Mouse (Mus musculus) neural tube, embryonic 15.5 days (tissue): ENCODE measurements around the gene Znhit6. TPM values are rescaled to one million over a fixed set of nuclear protein-coding genes. Genes with fewer than 3 reads are reported as not detected.
A peak's percentile ranks its signal among the peaks of the same experiment; 100 is the strongest.

Source experiments
- ATAC-seq: fragments of 200-750 bp; cut with Nextera tagmentation; 2 replicates; pipeline ENCODE4 v1.8.0; 2017; ENCODE audit warnings: mild to moderate bottlenecking, moderate TSS enrichment, moderate library complexity; ENCODE audit not compliant: low FRiP score
- H3K27ac ChIP-seq: fragments of 300-500 bp; sonication (generic); replicated peaks from 2 replicates; pipeline ENCODE4 v1.5.1; 2015; ENCODE audit warnings: mild to moderate bottlenecking, inconsistent platforms
- H3K27me3 ChIP-seq: fragments of 300-500 bp; sonication (generic); replicated peaks from 2 replicates; pipeline ENCODE4 v1.6.1; 2015; ENCODE audit warnings: inconsistent platforms
- H3K36me3 ChIP-seq: fragments of 300-500 bp; sonication (generic); 2 replicates; pipeline ENCODE4 v1.6.1; 2015; ENCODE audit warnings: inconsistent platforms
- H3K4me1 ChIP-seq: fragments of 300-500 bp; sonication (generic); 2 replicates; pipeline ENCODE4 v1.6.1; 2015; ENCODE audit warnings: inconsistent platforms
- H3K4me2 ChIP-seq: fragments of 300-500 bp; sonication (generic); 2 replicates; pipeline ENCODE4 v1.6.1; 2015; ENCODE audit warnings: inconsistent platforms, mild to moderate bottlenecking, moderate library complexity
- H3K4me3 ChIP-seq: fragments of 300-500 bp; sonication (generic); replicated peaks from 2 replicates; pipeline ENCODE4 v1.5.1; 2015; ENCODE audit warnings: mild to moderate bottlenecking, inconsistent platforms
- H3K9ac ChIP-seq: fragments of 300-500 bp; sonication (generic); replicated peaks from 2 replicates; pipeline ENCODE4 v1.6.1; 2015; ENCODE audit warnings: mild to moderate bottlenecking, inconsistent platforms
- H3K9me3 ChIP-seq: fragments of 300-500 bp; sonication (generic); replicated peaks from 2 replicates; pipeline ENCODE4 v1.6.1; 2016; ENCODE audit warnings: inconsistent platforms
- WGBS: fragments of 180-500 bp; shearing (Covaris S2); methylation state at CpG from one replicate; pipeline ENCODE4 v1.1.7; 2015; ENCODE audit warnings: mixed read lengths; 5-methylcytosine and 5-hydroxymethylcytosine counted together
- polyA plus RNA-seq: library from polyadenylated mRNA; unstranded; fragments of >200 nt; fragmentation: Nextera tagmentation; extraction: Ambion mirVana; gene quantifications from 2 replicates; pipeline ENCODE4 v1.2.1, GENCODE M21; 2015

The Znhit6 gene
- polyA plus RNA-seq, 1 experiment from 2014 or later = 36.6 TPM

GRCm38 (mm10) chr3:145647416-145647815 is 71.4 kb downstream of the Znhit6 start:
- 77% methylated on average over 18 of the region's 18 CpGs for WGBS
- H3K4me3 ChIP-seq = no peak overlapping the region

GRCm38 (mm10) chr3:145648097-145648931 is 72.3 kb downstream of the Znhit6 start:
- H3K27me3 ChIP-seq = peaks cover 22% of the 10 kb centered on the region
- peak overlapping the region; percentile 51 for H3K4me3 ChIP-seq
- H3K27ac ChIP-seq = 0 out of 2 replicates have a peak overlapping the region, but pooled peaks have one; percentile 48
- 13% methylated on average over 26 of the region's 26 CpGs for WGBS
- peak; percentile 49; the same call in 1 of the 2 replicates for ATAC-seq
- peaks cover 61% of the 10 kb centered on the region for H3K4me1 ChIP-seq
- H3K36me3 ChIP-seq = no peaks in the 10 kb centered on the region
- 0 out of 2 replicates have a peak overlapping the region, but pooled peaks have one; percentile 29 for H3K9ac ChIP-seq
- H3K9me3 ChIP-seq = no peaks in the 10 kb centered on the region
- peak overlapping the region; percentile 86 for H3K4me2 ChIP-seq

More at GRCm38 (mm10) chr3:145647416-145647815, 71.4 kb downstream of the Znhit6 start:
- no peak for ATAC-seq
- Histone ChIP-seq H3K27me3 (peaks cover 13% of the 10 kb centered on the region), H3K27ac (no peak overlapping the region), H3K9ac (no peak overlapping the region), H3K9me3 (no peaks in the 10 kb centered on the region), H3K4me2 (peak overlapping the region; percentile 86; the same call in 1 of the 2 replicates), H3K36me3 (no peaks in the 10 kb centered on the region), H3K4me1 (peaks cover 52% of the 10 kb centered on the region)

GRCm38 (mm10) chr3:145648991-145649851 is 73.2 kb downstream of the Znhit6 start:
- no peaks in the 10 kb centered on the region for H3K36me3 ChIP-seq
- peak overlapping the region; percentile 48; the same call in 1 of the 2 replicates for H3K27ac ChIP-seq
- peak overlapping the region; percentile 86 for H3K4me2 ChIP-seq
- H3K27me3 ChIP-seq = peaks cover 27% of the 10 kb centered on the region
- no peak for ATAC-seq
- WGBS = under 1% methylated on average over 49 of the region's 49 CpGs
- H3K4me1 ChIP-seq = peaks cover 66% of the 10 kb centered on the region
- H3K4me3 ChIP-seq = peak overlapping the region; percentile 51
- no peaks in the 10 kb centered on the region for H3K9me3 ChIP-seq
- H3K9ac ChIP-seq = peak overlapping the region; percentile 56

GRCm38 (mm10) chr3:145649852-145650202 is 73.8 kb downstream of the Znhit6 start, which contains the start of gene Ccn1:
Gene Ccn1, minus strand, starts transcription at chr3:145649981.
- ATAC-seq = peak; percentile 68
- H3K27me3 ChIP-seq = peaks cover 30% of the 10 kb centered on the region
- H3K4me1 ChIP-seq = peaks cover 66% of the 10 kb centered on the region
- under 1% methylated on average over 26 of the region's 29 CpGs for WGBS
- H3K9ac ChIP-seq = peak within 1 kb of the TSS; percentile 56
- H3K36me3 ChIP-seq = no peaks in the 10 kb centered on the region
- H3K9me3 ChIP-seq = no peaks in the 10 kb centered on the region
- H3K4me3 ChIP-seq = peak within 1 kb of the TSS; percentile 51
- peak within 1 kb of the TSS; percentile 86 for H3K4me2 ChIP-seq
- peak within 1 kb of the TSS; percentile 48; the same call in 1 of the 2 replicates for H3K27ac ChIP-seq

- H3K36me3 ChIP-seq = no peaks in the 10 kb centered on the region
- peaks cover 30% of the 10 kb centered on the region for H3K27me3 ChIP-seq
- H3K9ac ChIP-seq = no peak overlapping the region
- WGBS = 2% methylated on average over 18 of the region's 18 CpGs
- no peak for ATAC-seq
- H3K4me1 ChIP-seq = peaks cover 66% of the 10 kb centered on the region
- H3K9me3 ChIP-seq = no peaks in the 10 kb centered on the region
- H3K4me2 ChIP-seq = peak overlapping the region; percentile 86
- peak overlapping the region; percentile 51 for H3K4me3 ChIP-seq
- H3K27ac ChIP-seq = peak overlapping the region; percentile 28; the same call in 1 of the 2 replicates
Measured at GRCm38 (mm10) chr3:145650298-145651011, 74.5 kb downstream of the Znhit6 start.

- ATAC-seq = no peak
- H3K9ac ChIP-seq = no peak overlapping the region
Measured at GRCm38 (mm10) chr3:145651029-145651977, 75.3 kb downstream of the Znhit6 start.

GRCm38 (mm10) chr3:145651978-145652321 is 75.9 kb downstream of the Znhit6 start:
- Histone ChIP-seq H3K9ac (no peak overlapping the region), H3K4me1 (peaks cover 62% of the 10 kb centered on the region), H3K4me3 (peak overlapping the region; percentile 42), H3K27me3 (peaks cover 30% of the 10 kb centered on the region), H3K4me2 (peak overlapping the region; percentile 86), H3K36me3 (no peaks in the 10 kb centered on the region), H3K9me3 (no peaks in the 10 kb centered on the region), H3K27ac (peak overlapping the region; percentile 61)
- no peak for ATAC-seq
- WGBS = 7% methylated on average over 10 of the region's 10 CpGs

More at GRCm38 (mm10) chr3:145651029-145651977, 75.3 kb downstream of the Znhit6 start:
- Histone ChIP-seq H3K4me2 (peak overlapping the region; percentile 86), H3K4me3 (peak overlapping the region; percentile 51), H3K9me3 (no peaks in the 10 kb centered on the region), H3K4me1 (peaks cover 62% of the 10 kb centered on the region), H3K27me3 (peaks cover 30% of the 10 kb centered on the region), H3K36me3 (no peaks in the 10 kb centered on the region), H3K27ac (peak overlapping the region; percentile 61)
- WGBS = 8% methylated on average over 19 of the region's 19 CpGs

GRCm38 (mm10) chr3:145652322-145653131 is 76.5 kb downstream of the Znhit6 start:
- Histone ChIP-seq H3K27me3 (peaks cover 30% of the 10 kb centered on the region), H3K4me3 (peak overlapping the region; percentile 42), H3K9me3 (no peaks in the 10 kb centered on the region), H3K27ac (peak overlapping the region; percentile 61), H3K4me1 (peaks cover 59% of the 10 kb centered on the region), H3K9ac (peak overlapping the region; percentile 50), H3K36me3 (no peaks in the 10 kb centered on the region), H3K4me2 (peak overlapping the region; percentile 86)
- 17% methylated on average over 20 of the region's 20 CpGs for WGBS
- ATAC-seq = 0 out of 2 replicates have a peak, but pooled peaks have one; percentile 9

- Histone ChIP-seq H3K27me3 (peaks cover 30% of the 10 kb centered on the region), H3K4me3 (peak overlapping the region; percentile 42), H3K4me2 (peak overlapping the region; percentile 86), H3K9ac (peak overlapping the region; percentile 50), H3K9me3 (no peaks in the 10 kb centered on the region), H3K27ac (peak overlapping the region; percentile 61), H3K4me1 (peaks cover 53% of the 10 kb centered on the region), H3K36me3 (no peaks in the 10 kb centered on the region)
- ATAC-seq = 0 out of 2 replicates have a peak, but pooled peaks have one; percentile 1
- under 1% methylated on average over 45 of the region's 53 CpGs for WGBS
Measured at GRCm38 (mm10) chr3:145653191-145653940, 77.4 kb downstream of the Znhit6 start.
